Mouse (Mus musculus): ENCODE results near the gene Abca8a. TPM values are rescaled to one million over a fixed set of nuclear protein-coding genes. Genes with fewer than 3 reads are reported as not detected.

The Abca8a gene
- polyA plus RNA-seq (2012; rRNA removed; ENCODE audit: low replicate concordance): 16.1 and 38.1 TPM in 2 replicates

DNA sequence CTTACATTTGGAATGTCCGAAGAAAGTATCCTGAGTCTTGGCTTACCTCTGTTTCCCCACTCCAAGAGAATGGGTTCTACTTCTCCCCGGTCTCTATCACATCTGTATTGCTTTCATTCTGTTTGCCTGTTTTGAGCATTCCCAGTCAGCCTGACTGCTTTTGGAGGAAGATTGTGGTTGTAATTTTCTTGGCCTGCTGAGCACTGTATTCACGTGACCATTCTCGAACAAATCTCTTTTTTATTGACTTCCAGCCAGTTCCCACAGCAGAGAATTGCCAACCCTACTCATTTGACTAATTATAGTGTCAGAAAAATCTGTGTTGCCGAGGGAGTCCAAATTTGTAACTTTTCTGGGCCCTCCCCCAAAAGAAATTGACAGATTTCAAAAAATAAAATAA is at the start of gene Abca8a:
Gene Abca8a (minus strand): TSS at position 121 of the 400 bp plus-strand sequence.

DNA sequence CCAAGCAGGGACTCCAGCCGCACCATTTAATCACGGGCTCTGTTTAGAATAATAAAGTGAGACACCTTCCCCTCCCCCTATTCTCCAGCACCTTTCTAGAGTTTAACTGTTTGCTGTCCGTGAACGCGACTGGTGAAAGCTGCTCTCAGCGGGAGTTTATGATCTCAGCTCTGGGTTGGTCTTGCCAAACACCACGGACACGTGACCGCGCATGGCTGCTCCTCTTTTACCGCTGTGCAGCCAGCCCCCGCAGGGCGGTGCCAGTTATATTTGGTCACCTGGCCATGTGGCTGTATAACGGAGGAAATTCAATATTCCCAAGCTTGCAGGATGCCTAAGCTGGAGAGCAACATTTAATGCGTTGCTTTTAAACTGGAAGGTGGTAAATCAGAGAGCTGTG is 100.2 kb downstream of the Abca8a start, which contains the start of gene Abca8b:
Gene Abca8b (minus strand): TSS at position 222 of the 400 bp plus-strand sequence.

Other genes with a start within 250 kb of the Abca8a start
- gene Abca8b, start 100.1 kb downstream of the Abca8a start, polyA plus RNA-seq (2012; rRNA removed; ENCODE audit: low replicate concordance): 1.3 and 3.9 TPM in 2 replicates
- gene Abca9, start 72.2 kb upstream of the Abca8a start, polyA plus RNA-seq (2012; rRNA removed; ENCODE audit: low replicate concordance): 3.0 and 8.8 TPM in 2 replicates
- 1.7 and 5.4 TPM in 2 replicates for gene Abca6, start 155.8 kb upstream of the Abca8a start, polyA plus RNA-seq (2012; rRNA removed; ENCODE audit: low replicate concordance)
- gene Abca5, start 241.7 kb upstream of the Abca8a start, polyA plus RNA-seq (2012; rRNA removed; ENCODE audit: low replicate concordance): 0.51 and 1.8 TPM in 2 replicates

Measured in mammary gland, adult 2 months (tissue).